Mouse (Mus musculus) cerebellum, adult 18-20 months (tissue): ENCODE data around the gene Sema4d.

Experiments
- DNase-seq, 2 experiments: peaks; one replicate each; pipeline ENCODE4 v3.0.0; 2021

The Sema4d gene

DNA sequence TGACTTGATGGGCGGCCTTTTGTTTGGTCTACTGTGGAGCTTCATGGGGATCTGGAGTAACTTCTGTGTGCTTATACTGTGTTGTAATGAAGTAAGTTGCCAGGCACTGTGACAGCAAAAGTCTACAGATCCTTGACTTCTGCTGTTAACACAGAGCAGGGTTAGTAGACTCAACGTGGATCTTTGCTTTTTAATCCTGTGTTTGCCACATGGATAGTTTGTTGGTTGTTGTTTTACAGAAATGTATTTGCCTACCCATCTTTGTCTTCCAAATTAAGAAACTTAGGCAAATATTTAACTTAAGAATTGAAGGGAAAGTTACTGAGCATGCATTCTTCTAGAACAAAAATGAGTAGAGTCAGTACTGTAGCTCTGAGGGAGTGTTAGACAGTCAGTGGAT lies 130.0 kb downstream of the Sema4d start:
- no peak for DNase-seq

DNA sequence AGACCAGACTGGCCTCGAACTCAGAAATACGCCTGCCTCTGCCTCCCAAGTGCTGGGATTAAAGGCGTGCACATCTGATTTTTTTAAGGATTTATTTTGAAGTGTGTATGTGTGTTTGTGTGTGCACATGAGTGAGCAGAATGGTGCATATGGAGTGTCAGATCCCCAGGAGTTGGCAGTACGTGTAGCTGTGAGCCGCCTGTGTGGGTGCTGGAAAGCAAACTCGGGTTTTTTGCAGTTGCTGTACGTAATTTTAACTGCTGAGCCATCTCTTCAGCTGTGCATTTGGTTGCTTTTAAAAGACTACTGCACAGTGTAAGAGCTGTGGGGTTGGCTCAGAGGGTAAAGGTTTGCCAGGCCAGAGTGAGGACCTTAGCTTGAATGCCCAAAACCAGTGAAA lies 134.0 kb downstream of the Sema4d start:
- DNase-seq, result no peak

DNA sequence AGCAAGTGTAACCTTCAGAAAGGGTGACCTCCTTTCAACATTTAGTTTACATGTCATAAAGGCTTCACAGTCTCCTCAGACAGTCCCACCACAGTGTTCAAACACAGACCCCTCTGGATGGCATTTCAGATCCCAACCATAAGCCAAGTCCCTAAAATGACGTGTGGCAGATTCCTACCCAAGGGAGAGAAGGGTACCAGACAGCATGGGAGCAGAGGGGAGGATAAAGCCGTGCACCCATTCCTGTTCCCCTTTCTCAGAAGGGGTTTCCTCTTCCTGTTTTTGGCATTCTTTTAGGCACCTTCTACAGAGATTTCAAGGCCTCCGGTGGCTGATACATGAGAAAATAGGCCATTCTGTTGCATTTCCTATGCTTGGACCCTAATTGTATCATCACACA lies 135.5 kb downstream of the Sema4d start:
- no peak for DNase-seq

- DNase-seq, result no peak
Observed at GRCm38 (mm10) chr13:51656516-51657235, 136.9 kb downstream of the Sema4d start.

- DNase-seq, result no peak
Observed at GRCm38 (mm10) chr13:51653961-51654360, 139.6 kb downstream of the Sema4d start.

GRCm38 (mm10) chr13:51653159-51653558 lies 140.4 kb downstream of the Sema4d start:
- no peak for DNase-seq

DNA sequence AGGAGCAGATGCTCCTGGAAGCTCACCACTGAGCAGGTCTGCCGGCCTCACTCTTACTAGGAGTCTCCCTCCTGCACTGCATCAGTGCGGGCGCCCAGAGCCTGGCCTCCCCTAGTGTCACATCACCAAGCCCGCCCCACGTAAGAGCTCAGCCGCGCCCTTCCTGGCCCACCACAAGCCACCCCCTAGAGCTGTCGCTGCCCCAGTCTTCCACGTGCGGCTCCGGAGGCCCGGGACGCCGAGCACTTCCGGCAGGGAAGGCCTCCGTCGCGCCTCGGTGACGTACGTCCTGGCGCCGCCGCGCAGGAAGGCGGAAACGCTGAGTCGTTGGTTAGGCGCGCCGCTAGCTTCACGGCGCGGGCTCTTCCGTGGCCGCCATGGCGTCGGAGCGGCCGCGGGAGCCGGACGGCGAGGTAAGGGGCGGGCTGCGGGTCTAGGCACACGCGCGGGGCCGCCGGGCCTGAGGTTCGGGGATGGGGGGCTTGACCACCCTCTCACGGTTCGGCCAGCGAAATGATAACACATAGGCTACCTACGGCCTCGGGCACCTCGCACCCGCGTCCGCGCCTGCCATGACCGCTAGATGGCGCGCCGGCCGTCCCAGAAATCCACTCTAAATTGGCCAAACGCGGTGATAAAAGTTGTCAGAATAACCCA lies 142.0 kb downstream of the Sema4d start, which contains the start of gene Secisbp2:
Gene Secisbp2 (plus strand): TSS at position 290 of the 657 bp plus-strand sequence.
- peak; percentile 94 to 97 for DNase-seq

DNA sequence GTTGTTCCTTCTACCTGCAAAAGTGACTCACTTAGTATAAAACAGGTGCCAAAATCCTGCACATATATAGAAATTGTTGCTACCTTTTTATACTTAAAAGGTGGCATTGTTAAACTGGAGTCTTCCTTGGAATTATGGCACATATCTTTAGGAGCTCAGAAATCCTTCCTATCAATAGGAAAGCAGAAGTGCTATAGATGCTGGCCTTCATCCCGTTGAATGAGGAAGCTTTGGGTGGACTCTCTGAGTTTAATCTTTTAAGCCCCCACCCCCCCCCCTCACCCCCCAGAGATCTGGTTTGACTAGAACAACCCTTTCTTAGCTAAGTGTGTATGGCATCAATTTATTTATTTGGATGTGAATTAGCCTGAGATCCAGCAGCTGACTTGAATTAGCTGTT lies 143.8 kb downstream of the Sema4d start:
- no peak for DNase-seq

DNA sequence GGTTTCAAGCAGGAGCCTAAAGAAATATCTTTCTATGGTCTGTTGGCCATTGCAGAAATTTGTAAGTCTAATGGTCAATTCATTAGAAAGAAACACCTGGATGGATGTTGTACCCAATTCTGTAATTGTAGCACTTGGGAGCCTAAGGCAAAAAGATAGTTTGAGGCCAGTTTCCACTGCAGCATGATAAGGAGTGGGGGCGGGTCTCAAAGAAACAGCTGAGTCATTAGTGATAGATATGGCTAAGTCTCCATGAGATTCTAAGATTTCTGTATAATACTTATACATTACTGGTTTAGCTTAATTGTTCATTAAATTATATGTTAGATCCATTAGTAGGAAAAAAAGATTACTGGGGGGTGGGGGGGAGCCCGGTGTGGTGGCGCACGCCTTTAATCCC lies 145.3 kb downstream of the Sema4d start:
- DNase-seq, result no peak

DNA sequence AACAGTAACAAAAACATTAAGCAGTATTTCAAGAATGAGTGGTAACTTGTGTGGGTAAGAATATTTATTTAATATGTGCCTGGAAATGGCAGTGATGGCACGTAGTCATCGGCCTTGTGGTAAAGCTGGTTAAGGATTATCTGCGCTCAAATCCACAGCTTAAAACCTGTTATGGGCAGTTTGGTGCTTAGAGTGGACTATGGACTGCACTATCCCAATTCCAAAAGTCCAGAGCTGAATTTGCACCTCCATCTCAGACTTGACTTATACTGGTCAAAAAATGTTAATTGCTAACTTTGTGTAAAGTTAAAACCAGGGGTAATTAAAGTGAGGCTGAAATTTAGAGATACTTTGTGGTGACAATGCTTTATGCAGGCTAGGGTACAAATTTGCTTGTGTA lies 145.8 kb downstream of the Sema4d start:
- no peak for DNase-seq

GRCm38 (mm10) chr13:51646362-51647027 lies 147.1 kb downstream of the Sema4d start:
- DNase-seq, result no peak

DNA sequence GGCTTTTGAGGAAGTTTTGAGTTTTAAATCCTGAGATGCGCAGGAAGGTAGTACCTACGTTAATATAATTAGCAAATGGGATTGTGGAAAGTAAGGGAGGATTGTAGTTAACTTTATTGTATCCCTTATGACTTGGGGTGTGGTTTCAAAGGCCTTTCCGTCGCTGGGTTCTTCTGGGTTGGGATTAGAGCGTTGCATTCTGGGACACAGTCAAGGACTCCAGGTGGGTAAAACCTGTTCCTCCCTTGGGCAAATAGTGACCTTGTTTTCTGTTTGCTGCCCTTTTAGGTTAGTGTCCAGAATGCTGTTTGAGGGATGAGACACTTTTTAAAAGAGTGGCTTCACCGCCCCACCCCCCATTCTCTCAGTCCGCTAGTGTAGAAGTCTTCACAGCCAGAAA lies 147.7 kb downstream of the Sema4d start:
- DNase-seq, result no peak

- peak; percentile 93 to 98 for DNase-seq
Observed at GRCm38 (mm10) chr13:51644829-51645789, 148.4 kb downstream of the Sema4d start, which contains the start of gene Cks2. TSS of gene Cks2 (plus strand) at chr13:51645232.

- no peak for DNase-seq
Observed at GRCm38 (mm10) chr13:51643924-51644828, 149.4 kb downstream of the Sema4d start.

DNA sequence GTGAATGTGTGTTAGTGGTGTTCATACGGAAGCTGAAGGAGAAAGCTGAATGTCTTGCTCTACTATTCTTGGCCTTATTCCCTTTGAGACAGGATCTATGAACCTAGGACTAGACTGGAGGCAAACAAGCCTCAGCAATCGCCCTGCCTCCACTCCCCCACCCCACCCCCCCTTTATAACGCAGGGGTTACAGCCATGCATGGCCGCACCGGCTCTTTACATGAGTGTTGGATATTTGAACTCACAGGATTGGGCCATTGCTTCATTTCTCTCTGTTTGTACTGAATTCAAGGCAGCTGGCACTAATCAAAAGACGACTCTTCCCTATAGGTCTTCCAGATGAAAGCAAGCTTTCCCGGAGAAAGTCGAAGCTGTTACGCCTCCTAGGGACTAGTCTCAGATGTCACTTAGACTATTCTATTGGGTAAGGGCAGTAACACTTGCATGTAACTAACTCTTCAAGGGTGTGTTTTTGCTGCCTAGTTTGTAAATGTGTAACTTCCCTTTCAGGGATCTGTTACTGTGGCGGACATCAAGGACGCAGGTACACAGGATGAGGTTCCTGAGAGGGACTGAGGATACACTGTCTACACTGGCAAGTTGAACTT lies 151.3 kb downstream of the Sema4d start:
- no peak for DNase-seq

DNA sequence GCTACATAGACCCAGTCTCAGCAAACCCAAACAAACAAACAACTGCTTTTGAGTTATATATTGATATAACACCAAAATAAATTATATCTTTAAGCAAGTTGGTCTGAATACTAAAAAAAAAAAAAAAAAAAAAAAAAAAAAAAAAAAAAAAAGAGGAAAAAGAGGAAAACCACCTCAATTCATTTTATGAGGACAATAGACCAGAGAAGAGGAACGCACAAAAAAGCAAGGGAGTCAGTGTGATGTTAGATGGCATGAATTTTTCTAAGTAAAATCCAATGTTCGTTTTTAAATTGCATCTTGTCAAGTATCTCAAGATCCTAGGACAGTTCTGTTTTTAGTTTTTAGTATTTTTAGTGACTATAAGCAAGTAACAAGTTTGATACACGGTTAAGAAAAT lies 152.1 kb downstream of the Sema4d start:
- no peak for DNase-seq

- DNase-seq, result no peak
Observed at GRCm38 (mm10) chr13:51638958-51639357, 154.6 kb downstream of the Sema4d start.
